Mouse (Mus musculus) megakaryocyte, embryonic 14.5 days (primary cell): Measurements from ENCODE around the gene Arid3a.

Experiments
- FLI1 ChIP-seq: IDR thresholded peaks from 2 replicates; pipeline ENCODE4 v1.6.1; 2012; ENCODE audit warnings: low read length, inconsistent platforms, mixed read lengths
- GATA1 ChIP-seq: IDR thresholded peaks from 3 replicates; pipeline ENCODE4 v1.6.1; 2012; ENCODE audit warnings: mixed read lengths, low read length, inconsistent platforms, borderline replicate concordance

- TF ChIP-seq GATA1 (no peak), FLI1 (no peak)
These were observed 1.7 kb upstream of the Arid3a start for GRCm38 (mm10) chr10:79924998-79925784.
